Mouse (Mus musculus) testis, adult 2 months (tissue): ENCODE results near the gene Ifi35.

Experiments used
- CTCF ChIP-seq: fragments of 200-500 bp; IDR thresholded peaks from 2 replicates; pipeline ENCODE4 v1.5.1; 2012; ENCODE audit warnings: low read depth, mild to moderate bottlenecking, inconsistent platforms, low read length, moderate library complexity; ENCODE audit not compliant: control insufficient read depth, insufficient read depth, insufficient replicate concordance
- POLR2A ChIP-seq: fragments of 200-500 bp; IDR thresholded peaks from 2 replicates; pipeline ENCODE4 v1.6.1; 2012; ENCODE audit warnings: low read depth, mild to moderate bottlenecking, inconsistent platforms, low read length, moderate library complexity; ENCODE audit not compliant: control insufficient read depth

- TF ChIP-seq POLR2A (no peak), CTCF (no peak)
These were observed 23.9 kb upstream of the Ifi35 start, which contains the start of gene Gm27029 for GRCm38 (mm10) chr11:101424105-101424851.
